Mouse (Mus musculus): Measurements from ENCODE around the gene Hspb11. TPM values are rescaled to one million over a fixed set of nuclear protein-coding genes. Genes with fewer than 3 reads are reported as not detected.

The Hspb11 gene
- polyA plus RNA-seq (2012; rRNA removed) = 23.6 and 25.9 TPM in 2 replicates

DNA sequence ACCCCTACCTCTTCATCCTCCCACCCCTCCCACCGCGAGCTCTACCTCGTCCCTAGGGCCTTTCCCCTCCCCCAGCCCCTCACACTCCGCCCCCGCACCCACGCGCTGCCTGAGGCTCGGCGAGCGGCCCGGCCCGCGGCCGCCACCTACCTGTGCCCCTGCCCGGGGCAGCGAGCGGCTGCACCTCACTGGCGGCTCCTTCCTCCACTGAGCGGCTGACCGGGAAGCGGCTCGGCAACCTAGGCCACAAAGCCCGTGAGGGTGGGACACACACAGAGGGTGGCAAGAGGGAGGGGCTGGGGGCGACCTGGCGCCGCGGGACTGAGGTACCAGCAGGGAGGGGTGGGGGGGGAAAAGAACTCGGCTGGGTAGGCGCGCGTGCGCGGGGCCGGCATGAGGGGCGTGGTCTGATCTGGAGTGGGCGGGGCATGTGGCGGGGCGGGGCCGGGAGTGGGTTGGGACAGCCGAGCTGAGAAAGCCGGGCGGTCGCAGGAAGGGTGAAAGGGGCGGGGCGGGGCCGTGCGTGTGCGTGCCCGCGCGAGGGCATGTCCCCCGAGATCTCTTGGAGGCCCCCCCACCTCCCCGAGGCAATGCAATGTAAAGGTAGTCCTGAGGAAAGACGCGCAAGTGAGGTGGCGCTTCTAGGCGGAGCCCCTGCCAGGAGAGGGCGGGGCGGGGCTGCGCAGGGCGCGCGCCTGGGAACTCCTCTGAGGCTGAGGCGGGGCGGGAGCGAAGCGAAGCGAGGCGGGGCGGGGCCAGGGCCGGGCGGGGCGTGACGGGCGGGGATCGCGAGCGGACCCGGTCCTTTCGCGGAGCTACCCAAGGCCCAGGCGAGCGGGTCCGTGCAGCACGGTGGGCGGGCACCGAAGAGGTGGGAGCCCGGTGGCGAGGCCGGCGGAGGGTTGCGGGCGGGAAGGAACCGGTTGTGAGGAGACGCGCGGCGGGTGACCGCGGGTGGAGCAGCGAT lies at the start of gene Hspb11, which contains the start of gene Lrrc42:
Gene Hspb11, plus strand, starts transcription at position 469 of the 967 bp plus-strand sequence.
Gene Lrrc42, minus strand, starts transcription at position 408 of the 967 bp plus-strand sequence.

DNA sequence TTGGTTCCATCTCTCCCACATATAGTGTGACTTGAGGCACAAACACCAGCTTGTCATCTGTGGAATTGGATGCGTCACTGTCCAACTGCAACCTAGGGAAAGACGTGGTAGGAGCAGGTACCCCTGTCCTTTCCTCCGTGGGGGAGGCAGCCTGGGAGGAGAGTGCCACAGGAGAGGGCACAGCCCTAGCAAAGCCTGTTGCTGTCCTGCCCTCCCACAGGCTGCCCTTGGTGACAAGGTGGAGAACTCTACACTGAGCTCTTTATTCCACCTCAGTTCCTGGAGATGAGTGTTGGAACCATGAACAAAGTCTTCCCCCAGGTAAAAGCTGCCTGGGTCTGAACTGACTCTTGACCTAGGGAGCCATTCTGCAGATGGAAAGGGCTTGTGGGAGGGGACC lies 44.5 kb upstream of the Hspb11 start, which contains the start of gene Ldlrad1:
Gene Ldlrad1, plus strand, starts transcription at position 301 of the 400 bp plus-strand sequence.

DNA sequence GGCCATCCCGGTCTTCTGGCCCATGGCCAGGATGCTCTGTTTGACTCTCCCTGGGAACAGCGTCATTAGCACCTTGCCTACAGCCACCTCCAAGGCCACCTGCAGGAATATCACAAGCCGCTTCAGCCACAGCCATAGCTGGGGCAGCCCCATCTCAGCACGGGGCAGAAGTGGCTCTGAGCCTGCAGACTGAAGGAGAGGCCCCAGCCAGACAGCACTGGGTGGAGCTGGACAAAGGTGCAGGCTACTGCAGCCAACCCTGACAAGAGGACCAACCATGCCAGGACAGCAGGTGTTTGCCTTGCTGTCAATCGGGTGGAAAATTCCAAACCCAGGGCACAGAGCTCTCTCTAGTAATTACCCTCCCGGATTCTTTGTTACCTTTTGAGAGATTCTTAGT lies 53.6 kb downstream of the Hspb11 start, which contains the start of gene Dio1:
Gene Dio1, minus strand, starts transcription at position 204 of the 400 bp plus-strand sequence.

DNA sequence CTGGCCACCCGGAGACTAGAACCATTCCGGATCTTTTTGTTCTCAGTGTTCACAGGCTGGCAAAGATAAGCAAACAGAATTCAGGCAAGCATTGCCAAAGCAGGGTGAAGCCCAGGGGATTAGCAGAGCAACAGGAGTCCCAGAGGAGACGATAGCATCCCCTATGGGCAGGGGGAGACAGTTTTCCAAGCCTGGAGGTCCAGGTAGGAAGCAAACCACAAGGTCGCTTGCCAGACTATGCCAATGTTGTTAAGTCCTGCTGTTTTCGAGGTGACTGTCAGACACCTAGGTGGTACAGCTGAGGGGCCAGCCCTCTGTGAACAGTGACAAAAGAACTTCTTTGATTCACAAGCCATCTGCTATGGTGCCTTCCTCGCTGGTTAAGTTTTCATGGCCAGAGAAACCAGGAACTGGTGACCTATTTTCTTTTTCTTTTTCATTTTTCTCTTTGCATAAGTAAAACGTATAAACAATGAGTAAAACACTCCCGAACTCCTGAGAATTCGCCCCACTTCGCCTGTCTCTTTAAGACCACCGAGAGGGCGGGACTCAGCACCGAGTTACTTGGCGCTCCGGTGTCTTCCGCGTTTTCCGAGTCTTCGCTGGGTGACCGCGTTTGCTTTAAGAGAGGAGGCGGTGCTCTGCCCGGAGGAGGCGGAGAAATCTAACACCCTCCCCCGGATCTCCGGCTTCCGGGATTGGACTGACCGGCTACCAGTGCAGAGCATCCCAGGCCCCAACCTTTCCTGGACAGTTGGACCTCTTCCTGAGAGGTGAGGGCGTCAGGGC lies 60.5 kb downstream of the Hspb11 start, which contains the start of gene Yipf1:
Gene Yipf1, plus strand, starts transcription at position 674 of the 789 bp plus-strand sequence.

Other genes starting within 250 kb of the Hspb11 start
- 98.9 and 102 TPM in 2 replicates for gene Mrpl37, start 186.7 kb upstream of the Hspb11 start, polyA plus RNA-seq (2012; rRNA removed)
- 3.9 and 4.7 TPM in 2 replicates for gene Cyb5rl, start 186.6 kb upstream of the Hspb11 start, polyA plus RNA-seq (2012; rRNA removed)
- 0.03 and 0.11 TPM in 2 replicates for gene Cdcp2, start 156.7 kb upstream of the Hspb11 start, polyA plus RNA-seq (2012; rRNA removed)
- gene Tmem59, start 75.2 kb upstream of the Hspb11 start, polyA plus RNA-seq (2012; rRNA removed) = 179 and 182 TPM in 2 replicates
- 12.7 and 14.2 TPM in 2 replicates for gene Tceanc2, start 74.5 kb upstream of the Hspb11 start, polyA plus RNA-seq (2012; rRNA removed)
- gene Ldlrad1, start 44.4 kb upstream of the Hspb11 start, polyA plus RNA-seq (2012; rRNA removed) = not detected in 2 replicates
- gene Lrrc42, start 61 bp upstream of the Hspb11 start, polyA plus RNA-seq (2012; rRNA removed) = 39.2 and 40.4 TPM in 2 replicates
- gene Dio1, start 53.6 kb downstream of the Hspb11 start, polyA plus RNA-seq (2012; rRNA removed) = not detected in 2 replicates
- 40.6 and 41.3 TPM in 2 replicates for gene Yipf1, start 60.8 kb downstream of the Hspb11 start, polyA plus RNA-seq (2012; rRNA removed)
- 17.8 and 18.8 TPM in 2 replicates for gene Ndc1, start 114.2 kb downstream of the Hspb11 start, polyA plus RNA-seq (2012; rRNA removed)
- 0.95 and 1.0 TPM in 2 replicates for gene Glis1, start 181.0 kb downstream of the Hspb11 start, polyA plus RNA-seq (2012; rRNA removed)

Data from central nervous system, embryonic 18 days (tissue).